Mouse (Mus musculus) brain, embryonic 18.5 days (tissue): Measurements from ENCODE around the gene Pard6b.
"Not testable (repeated sequence)": the region's sequence is repeated elsewhere in the genome, so short reads cannot be mapped to it uniquely, and the experiment has no call there.

Experiments used
- DNase-seq: peaks from one replicate; pipeline ENCODE4 v3.0.0-alpha.2; 2012; ENCODE audit warnings: low read depth, low spot score

Pard6b gene

DNA sequence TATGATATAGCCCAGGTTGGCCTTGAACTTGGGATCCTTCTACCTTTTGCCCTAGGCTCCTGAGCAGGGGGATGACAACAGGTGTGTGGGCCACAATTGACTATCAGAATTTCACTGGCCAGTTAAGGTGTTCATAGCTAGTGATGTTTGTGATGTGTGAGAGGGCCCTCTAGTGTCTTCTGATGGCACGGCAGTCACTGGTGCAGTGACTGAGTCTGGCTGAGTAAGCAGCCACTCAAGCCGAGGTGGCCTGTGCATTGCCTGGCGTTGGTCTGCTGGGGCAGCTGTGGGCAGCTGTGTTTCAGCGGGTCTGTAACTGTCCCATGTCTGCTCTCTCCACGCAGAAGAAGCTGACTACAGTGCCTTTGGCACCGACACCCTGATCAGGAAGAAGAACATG is 17.2 kb downstream of the Pard6b start:
- DNase-seq = no peak

DNA sequence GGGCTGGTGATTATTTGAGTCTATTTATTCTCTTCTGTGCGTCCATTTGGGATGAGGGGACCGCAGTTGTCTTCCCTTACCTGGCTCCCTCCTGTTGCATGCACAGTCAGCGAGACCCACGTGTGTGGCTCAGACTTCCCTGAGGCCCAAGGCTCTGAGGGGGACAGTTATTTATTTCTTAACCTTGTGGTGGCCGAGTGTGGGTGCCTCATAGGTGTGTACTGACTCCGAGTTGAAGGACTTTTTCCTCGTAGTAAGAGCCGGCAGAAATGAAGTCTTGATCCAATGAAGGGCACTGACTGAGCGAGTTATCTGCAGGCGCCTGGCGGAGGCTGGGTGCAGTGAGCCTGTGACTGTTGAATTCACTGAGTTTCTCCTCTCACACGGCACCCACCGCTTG is 19.2 kb downstream of the Pard6b start:
- no peak for DNase-seq

DNA sequence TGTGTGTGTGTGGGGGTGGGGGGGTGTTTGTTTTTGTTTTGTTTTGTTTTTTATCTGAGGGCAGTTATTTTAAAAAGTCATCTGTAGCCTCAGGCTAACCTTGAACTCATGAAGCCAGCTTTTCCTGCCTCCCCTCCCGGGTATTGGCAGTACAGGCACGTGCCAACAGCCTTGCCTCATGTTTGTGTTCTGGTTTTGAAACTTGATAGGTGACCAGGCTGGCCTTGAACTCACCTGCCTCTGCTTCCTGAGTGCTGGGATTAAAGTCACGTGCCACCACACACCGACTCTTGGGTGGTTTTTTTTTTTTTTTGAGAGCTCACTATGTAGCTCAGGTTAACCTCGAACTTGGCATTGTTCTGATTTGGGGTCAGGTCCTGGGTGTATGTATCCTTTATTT is 21.0 kb downstream of the Pard6b start:
- no peak for DNase-seq

DNA sequence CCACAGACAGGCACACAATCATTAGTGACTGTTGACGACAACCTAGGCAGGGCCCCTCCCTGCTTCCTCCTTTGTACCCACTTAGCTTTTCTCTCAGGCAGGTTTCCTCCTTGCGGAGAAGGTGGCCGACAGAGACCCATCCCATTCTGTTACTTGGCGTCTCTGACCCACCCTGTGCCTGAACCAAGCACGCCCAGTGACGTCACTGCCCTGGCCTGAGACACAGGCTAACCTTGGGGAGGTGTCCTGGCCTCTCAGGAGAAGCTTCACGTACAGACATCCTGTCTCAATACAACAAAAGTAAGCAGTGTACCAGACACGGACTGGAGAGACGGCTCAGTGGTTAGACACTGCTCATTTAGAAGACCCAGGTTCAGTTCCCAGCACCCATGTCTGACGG is 22.5 kb downstream of the Pard6b start:
- no peak for DNase-seq

DNA sequence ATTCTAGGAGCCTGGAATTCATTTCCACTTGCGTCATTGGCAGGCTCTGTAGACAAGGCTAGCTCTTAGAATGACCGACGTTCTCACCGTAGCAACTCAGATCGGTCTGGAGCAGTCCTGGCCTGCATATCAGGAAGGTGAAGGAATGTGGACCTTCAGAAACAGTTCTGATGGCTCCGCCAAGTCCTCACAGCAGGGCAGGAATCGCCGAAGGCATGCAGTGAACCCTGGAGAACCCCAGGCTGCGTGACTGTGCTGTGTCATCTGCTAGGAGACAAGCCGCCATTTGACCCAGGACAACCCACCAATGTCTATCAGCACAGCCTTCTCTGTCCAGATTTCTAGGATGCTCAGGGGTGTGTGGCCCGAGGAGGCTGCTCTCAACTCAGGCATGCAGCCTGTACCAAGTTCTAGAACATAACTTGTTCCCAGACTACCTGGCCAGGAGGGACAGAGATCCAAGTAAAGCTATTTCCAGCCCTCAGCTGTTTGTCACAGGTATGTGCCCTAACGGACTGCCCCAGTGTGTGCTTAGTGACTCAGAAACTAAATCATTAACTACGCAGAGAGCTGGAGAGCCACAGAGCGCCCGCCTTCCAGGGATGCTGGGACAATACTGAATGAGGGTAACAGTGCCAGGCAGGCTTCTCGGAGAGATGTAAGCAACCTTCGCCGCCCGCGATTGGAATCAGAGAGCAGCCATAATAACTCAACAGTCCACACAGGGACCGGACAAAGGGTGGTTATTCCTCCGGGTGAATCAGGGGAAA is 23.8 kb downstream of the Pard6b start:
- no peak for DNase-seq

DNA sequence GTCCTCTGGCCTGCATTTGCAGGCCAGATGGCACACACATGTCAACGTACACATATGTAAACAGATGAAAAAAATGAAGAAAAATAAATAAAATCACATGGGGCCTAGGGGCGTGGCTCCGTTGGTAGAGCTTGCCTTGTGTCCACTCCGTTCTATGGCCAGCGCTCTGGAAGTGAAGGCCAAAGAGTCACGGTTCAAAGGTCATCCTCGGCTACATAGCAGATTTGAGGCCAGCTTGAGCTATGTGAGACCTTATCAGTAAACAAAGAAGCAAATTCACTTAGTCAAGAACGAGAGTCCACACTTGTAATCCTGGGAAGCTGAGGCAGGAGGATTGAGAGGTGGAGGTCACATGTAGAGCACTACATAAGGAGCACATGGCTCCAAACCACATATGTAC is 24.5 kb downstream of the Pard6b start:
- DNase-seq = no peak

DNA sequence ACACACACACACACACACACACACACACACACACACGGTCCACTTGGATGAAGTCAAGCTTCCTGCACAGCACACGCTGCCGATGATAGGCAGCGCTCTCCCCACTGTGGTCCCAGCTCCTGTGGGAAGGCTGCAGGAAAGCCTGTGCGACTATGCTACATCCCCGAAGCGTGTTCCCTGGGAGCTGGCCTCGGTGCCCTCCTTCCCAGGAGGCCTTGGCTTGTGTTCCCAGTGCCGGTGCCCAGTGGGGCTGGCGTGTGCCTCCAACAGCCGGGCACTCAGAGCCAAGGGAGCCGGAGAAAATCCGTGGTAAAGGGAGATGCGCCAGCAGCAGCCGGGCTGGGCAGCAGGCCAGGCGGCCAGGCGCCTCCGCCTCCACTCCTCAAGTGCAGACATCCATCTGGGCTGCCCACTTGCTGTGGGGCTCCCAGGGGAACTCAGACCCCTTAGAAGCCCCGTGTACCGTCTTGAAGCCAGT is 25.9 kb downstream of the Pard6b start:
- DNase-seq = peak; percentile 67

DNA sequence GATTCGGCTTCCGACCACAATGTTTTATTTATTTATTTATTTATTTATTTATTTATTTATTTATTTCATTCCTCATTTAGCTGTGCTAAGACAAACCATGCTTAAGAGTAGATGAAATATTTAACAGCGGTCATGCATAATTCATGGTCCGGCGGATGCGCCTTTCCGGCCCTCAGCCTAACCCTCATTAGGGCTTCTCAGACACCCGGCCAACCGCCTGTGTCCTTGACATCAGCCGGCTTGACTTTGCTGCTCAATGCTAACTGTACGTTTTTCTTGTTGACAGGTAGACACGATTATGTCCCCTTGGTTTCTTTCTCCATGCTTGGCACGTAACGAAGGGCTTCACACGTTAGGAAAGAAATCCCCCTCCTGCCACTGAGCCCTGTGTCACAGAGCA is 26.6 kb downstream of the Pard6b start:
- no peak for DNase-seq

DNA sequence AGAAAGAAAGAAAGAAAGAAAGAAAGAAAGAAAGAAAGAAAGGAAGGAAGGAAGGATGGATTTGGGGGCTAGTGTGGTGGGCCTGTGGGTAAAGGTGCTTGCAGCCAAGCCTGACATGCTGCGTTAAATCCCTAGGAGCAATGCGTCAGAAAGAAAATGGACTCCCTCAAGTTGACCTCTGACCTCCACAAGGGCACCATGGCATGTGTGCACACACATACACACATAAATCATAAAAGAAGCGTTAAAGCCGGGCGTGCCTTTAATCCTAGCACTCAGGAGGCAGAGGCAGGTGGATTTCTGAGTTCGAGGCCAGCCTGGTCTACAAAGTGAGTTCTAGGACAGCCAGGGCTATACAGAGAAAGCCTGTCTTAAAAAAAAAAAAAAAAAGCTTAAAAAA is 27.1 kb downstream of the Pard6b start:
- DNase-seq = not testable (repeated sequence)

DNA sequence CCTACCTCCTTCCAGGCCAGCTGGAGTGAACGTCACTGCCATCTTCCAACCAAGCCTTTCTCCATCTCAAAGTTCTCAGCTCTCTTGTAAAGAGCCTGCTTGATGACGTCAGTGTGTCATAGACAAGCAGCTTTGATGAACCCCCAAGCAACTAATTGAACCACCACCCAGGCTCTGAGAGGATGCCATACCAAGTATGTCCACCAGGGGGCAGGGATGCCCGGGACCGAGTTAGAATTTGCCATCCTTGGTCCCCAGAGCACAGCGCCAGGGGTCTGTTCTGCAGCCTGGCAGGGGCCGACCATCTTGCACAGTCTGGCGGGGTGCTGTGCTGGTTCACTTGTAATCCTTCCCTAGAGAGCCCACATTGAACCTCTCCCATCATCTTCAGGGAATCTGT is 31.1 kb downstream of the Pard6b start:
- DNase-seq = no peak

DNA sequence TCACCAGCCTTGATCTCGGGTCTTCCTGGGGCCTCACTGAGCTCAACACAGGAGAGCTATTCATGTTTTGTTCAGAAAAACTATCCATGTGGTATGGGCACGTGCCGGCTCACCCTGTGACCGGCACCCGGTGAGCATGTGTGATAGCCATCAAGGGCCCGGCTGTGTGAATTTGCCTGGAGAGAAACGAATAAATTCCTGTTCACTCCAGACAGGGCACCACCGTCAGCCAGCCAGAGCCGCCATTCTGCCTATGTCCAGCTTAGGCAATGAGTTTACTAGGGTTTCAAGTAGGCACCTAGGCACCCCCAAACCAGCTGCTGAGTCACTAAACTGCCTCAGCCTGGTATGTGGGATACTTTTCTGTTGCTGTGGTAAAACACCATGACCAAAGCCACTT is 32.5 kb downstream of the Pard6b start:
- DNase-seq = no peak

DNA sequence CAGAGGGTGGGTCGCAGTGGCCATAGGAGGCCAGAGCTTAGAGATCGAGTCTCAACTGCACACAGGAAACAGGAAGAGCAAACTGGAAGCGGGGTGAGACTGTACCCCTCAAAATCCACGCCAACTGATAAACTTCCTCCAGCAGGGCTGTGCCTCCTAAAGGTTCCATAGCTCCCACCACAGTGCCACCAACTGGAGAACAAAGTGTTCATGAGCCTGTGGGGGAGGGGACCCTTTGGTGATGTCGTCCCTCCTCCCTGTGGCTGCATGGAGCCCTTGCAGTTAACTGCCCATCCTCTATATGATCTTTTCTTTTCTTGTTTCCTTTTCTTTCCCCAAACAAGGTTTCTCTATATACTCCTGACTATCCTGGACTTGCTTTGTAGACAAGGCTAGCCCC is 32.9 kb downstream of the Pard6b start:
- no peak for DNase-seq

DNA sequence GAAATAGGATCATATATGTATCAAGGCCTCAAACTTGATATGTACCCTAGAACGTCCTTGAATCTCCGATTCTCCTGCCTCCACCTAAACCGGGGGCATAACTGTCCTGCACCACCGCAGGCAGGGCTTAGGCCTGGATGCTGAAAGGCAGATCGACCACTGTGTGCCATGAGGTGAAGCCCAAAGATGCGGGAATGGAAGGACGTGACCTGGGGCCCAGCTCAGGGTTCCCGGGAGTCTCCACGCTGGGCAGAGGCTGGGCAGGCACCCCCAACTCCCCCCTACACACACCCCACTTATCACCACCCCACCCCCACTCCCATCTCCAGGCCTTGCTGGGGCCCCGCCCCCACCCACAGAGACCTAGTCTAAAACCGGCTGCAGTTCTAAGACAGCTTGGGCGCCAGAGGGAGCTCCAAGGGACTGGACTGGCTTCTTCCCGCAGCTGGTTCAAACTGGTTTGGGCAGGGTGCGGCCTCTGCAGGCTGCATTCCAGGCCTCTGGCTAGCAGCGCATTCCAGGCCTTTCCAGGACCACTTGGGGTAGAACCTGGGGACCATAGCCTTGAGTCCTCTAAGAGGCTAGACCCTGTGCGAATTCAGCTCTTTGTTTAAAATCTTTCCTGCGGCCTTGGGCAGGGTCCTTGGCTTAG is 34.0 kb downstream of the Pard6b start:
- no peak for DNase-seq

DNA sequence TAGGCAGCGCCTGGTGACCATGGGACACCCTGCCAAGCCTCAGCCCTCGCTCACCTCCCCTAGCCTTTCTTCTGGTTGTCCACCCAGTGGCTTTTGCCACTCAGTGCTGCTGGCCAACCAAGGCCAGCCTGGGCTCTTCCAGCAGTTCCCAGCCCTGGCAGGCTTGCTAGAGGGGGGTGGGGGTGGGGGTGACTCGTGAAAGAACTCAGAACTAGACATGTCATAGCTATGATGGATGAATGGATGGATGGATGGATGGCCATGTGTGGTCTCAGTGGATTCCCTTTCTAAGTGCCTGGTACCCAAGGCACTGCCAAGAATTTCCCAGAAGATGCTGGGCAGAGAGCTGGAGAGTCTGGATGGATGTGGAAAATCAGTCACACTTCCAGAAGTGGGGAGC is 35.0 kb downstream of the Pard6b start:
- DNase-seq = no peak

DNA sequence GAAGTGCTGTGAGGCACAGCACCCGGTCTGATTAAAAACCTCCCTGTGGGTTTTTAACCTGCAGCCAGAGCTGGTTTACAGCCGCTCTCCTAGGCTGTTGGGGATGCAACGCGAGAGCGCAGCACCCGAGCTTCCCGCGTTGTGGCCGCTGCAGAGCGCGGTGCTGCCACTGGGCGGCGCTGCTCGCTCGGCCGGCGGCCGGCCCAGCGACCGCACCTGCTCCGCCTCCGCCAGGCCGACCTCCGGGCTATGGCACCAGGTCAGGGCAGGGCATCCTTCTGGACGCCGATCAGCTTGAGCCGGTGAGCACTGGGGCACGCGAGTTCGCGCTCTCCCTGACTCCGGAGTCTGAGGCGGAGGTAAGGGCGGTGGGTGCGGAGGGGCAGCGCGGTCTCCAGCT is 36.3 kb downstream of the Pard6b start:
- no peak for DNase-seq

DNA sequence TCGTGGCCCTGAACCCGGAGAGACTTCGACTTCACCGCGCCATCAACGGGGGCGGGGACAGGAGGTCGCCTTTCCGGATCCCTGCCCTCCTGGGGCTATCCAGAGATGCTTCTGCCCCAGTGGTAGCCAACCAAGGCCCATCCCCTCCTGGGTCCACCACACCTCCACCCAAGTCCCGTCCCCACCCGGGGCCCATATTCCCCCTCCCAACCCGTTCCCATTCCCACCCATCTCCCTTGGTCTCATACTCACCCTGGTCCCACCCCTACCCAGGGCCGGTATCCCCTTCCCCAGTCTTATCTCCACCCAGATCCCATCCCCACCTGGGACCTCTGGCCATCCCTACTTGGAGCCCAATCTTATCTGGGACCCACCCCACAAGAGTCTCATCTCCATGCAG is 36.7 kb downstream of the Pard6b start:
- DNase-seq = no peak

DNA sequence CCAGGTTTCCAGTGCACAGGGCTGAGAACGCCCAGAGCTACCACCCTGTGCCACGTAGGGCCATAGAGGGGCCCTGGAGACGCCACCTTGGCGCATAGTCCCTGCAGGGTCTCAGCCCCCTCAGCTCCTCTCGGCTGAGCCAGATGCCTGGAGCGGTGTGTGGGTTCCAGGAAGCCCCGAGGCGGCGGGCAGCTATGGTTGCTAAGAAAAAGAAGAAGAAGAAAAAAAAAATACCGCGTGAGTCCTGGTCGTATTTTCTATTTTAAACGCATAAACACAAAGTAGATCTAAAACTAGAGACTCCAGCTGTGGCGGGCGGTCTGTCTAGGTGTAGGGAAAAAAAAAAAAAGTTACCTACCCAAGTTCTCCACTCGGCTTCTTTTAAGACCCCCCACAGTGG is 37.2 kb downstream of the Pard6b start:
- no peak for DNase-seq

DNA sequence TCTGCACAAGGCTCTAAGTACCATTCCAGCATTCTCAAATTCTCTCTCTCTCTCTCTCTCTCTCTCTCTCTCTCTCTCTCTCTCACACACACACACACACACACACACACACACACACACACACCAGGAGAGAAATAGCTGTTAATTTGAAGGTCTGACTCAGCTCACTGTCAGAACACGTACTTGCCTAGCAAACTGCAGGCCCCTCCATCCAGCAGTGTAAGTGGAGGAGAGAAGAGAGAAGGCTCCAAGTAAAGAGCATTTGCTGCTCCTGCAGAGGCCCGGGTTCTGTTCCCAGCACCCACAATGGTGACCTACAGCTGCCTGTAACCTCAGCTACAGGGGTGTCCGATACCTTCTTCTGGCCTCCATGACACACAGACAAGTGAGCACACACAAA is 37.7 kb downstream of the Pard6b start:
- DNase-seq = no peak

DNA sequence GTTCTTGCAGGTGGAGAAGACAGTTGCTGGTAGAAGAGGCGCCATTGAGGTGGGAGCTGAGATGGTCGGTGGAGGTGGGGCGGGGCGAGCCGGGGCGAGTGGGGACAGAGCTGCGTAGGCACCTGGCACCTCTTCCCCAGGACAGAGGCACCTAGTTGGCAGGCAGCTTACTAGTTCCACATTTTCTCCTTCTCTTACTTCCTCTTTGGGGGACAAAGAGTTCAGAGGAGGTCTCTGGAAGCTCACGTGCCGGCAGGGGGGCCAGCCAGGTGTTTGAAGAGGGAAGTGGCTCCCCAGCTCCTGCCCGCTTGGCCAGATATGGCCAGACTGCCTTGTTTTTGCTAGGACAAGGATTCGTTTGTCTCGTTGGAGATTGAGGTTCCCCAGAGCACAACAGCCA is 38.3 kb downstream of the Pard6b start:
- DNase-seq = no peak

DNA sequence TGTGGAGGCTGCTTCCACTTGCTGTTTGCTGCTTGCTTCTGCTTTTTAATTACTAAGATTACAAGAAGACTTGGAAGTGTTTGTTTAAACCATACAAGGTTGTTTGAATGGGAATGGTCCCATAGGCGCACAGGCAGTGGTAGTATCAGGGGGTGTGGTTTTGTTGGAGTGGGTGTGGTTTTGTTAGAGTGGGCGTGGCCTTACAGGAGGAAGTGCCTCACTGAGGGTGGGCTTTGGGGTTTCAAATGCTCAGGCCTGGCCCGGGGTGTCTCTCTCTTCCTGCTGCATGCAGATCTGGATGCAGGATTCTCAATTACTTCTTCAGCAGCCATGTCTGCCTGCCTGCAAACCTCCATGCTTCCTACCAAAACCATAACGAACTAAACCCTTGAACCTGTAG is 40.1 kb downstream of the Pard6b start:
- DNase-seq = no peak

DNA sequence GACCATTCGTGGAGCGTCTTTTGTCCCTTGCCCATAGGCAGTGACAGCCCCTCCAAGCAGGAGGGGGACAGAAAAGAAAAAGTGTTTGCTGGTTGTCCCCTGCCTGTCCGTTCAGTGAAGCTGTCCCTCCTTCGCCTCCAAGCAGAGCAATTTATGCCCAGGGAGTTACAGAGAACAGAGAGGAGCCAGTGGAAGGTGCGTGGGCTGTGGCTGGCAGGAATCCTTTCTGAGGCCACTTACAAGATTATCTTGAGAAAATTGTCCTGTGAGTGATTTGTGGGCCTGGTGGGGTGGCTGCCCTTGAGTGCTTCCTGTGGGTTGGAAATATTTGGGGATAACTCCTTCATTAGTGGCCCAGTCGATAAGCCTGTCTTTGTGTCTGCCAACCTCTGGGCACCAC is 42.8 kb downstream of the Pard6b start:
- DNase-seq = no peak

DNA sequence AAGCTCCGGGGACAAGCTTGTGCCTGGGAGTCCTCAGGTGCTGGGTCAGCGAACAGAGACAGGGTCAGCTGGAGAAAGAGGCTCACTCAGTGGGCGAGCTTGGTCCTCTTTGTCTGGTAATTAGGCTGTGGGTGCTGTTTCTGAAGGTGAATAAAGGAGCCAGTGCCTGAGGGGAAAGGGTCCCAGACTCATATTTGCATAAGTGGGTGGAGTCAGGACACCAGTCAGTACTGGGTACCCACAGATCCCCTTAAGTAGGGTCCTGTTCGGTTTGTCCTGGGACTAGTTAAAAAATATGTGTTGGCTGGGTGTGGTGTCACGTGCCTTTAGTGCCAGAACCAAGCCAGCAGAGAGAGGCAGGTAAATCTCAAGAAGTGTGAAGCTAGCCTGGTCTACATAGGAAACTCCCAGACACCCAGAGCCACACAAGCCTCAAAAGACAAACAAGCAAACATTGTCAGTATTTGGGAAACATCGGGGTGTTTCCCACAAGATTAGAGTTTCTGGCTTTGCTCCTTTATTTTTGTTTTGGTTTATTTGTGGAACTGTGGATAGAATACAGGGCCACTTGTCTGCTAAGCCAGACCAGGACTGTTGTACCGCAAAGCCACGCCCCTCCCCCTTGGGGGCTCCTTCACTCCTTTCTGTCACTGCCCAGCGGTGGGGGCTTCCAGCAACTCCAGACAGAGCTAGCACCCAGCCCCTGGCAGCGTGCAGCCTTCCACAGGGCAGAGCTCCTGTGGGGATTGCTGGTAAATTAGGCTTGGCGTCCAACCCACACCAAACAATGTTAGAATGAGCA is 44.7 kb downstream of the Pard6b start:
- DNase-seq = no peak

DNA sequence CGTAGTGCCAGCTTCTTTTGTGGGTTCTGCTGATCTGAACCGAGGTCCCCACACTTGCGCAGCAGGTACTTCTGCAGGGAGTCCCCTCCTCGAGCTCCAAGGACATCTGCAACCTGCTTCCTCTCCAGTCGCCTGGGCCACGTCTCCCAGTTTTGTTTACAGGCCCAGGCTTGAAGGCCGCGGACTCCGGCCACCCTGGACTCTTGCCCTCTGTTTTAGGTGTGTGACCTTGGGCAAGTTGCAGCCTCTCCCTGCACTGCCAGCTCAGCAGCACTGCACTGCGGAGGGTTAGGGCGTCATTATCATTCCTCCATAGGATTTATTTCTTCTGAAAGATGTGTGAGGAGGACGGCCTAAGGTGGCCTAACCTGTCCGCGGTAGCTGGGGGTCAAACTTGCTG is 47.0 kb downstream of the Pard6b start:
- no peak for DNase-seq
